Mouse (Mus musculus): Measurements from ENCODE around the gene Dnmt3l. TPM values are rescaled to one million over a fixed set of nuclear protein-coding genes. Genes with fewer than 3 reads are reported as not detected.

Dnmt3l gene
- polyA plus RNA-seq, 2 experiments: 0.08 TPM; not detected in 1

DNA sequence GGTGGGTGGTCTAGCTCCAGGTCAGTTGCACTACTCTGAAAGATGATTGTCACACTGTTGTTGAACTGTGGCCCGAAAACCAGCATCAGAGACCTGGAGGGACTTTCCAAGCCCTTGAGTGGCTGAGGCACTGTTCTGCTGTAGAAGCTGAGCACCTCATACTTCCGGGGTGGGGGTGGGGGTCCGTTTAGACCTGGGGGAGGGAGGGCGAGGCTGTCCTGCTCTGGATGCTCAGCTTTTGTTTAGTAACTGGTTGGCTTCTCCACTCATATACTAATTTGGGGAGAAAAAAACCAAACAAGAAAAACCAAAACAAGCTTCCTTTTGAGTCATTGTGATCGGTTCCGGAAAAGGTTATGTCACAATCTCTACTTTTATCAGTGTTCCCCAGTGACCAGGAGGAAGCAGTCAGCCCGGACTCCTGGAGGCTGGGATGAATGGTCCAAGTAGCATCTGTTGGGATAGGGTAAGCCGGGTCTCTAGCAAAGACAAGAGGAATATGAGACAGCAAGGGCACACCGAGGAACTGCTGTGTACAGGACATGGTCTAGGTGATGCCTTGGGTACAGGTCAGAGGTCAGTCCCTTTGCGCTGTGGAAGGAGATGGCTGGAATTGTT, 44.8 kb downstream of the Dnmt3l start:
- 21% methylated on average over 10 of the region's 10 CpGs for WGBS (ENCODE audit: insufficient replicate concordance)
- Histone ChIP-seq H3K27ac (no peak overlapping the region), H3K4me2 (ENCODE audit: low read depth) (no peak overlapping the region), H3K27me3 (ENCODE audit: control insufficient read depth, insufficient read depth, low read length) (no peaks in the 10 kb centered on the region), H3K36me3 (replicated peaks; ENCODE audit: control insufficient read depth, insufficient read depth, low read depth) (no peaks in the 10 kb centered on the region), H3K9ac (replicated peaks) (no peak overlapping the region), H3K9me3 (ENCODE audit: control insufficient read depth, low read length) (no peaks in the 10 kb centered on the region), H3K4me1 (replicated peaks; ENCODE audit: control insufficient read depth in 2 of 2, insufficient read depth in 2 of 2, low read length in 1 of 2) (no peaks in the 10 kb centered on the region), H3K4me3 (ENCODE audit: insufficient read depth in 1 of 2, low read depth in 2 of 2, low read length in 2 of 2) (no peak overlapping the region)
- ATAC-seq (ENCODE audit: insufficient read depth): 0 out of 2 replicates have a peak, but pooled peaks have one; percentile 5
- no peak for TF ChIP-seq CTCF (IDR thresholded peaks at IDR 0.05; ENCODE audit: low read depth)
- TF ChIP-seq EP300 (IDR thresholded peaks at IDR 0.05; ENCODE audit: low read depth): no peak
- DNase-seq (ENCODE audit: low read depth in 3 of 3, low spot score in 3 of 3): no peak

DNA sequence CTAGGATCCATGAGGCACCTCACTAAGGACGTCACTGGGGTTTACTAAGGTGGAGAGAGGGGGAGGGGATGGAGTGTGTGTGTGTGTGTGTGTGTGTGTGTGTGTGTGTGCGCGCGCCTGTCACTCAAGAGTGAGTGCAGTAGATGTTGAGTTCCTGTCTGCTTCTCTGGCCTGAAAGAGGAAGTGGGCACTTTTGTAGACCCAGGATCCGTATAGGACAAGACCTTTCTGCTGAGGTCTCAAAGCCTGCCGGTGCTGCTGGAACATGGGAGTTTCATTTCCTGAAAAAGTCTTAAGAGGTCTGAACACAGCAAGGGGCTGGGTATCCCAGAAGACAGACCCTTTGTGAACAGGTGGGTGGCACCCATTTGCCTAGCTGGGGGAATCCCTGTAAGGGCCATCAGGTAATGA, 45.4 kb downstream of the Dnmt3l start:
- TF ChIP-seq EP300 (IDR thresholded peaks at IDR 0.05; ENCODE audit: low read depth) (no peak), CTCF (IDR thresholded peaks at IDR 0.05; ENCODE audit: low read depth) (no peak)
- no peaks in the 10 kb centered on the region for H3K27me3 ChIP-seq (ENCODE audit: control insufficient read depth, insufficient read depth, low read length)
- H3K4me3 ChIP-seq (ENCODE audit: insufficient read depth in 1 of 2, low read depth in 2 of 2, low read length in 2 of 2): no peak overlapping the region
- H3K27ac ChIP-seq: no peak overlapping the region
- H3K4me1 ChIP-seq (replicated peaks; ENCODE audit: control insufficient read depth in 2 of 2, insufficient read depth in 2 of 2, low read length in 1 of 2): no peaks in the 10 kb centered on the region
- no peaks in the 10 kb centered on the region for H3K9me3 ChIP-seq (ENCODE audit: control insufficient read depth, low read length)
- DNase-seq (ENCODE audit: low read depth in 3 of 3, low spot score in 3 of 3): no peak
- WGBS (ENCODE audit: insufficient replicate concordance): 11% methylated on average over 6 of the region's 6 CpGs
- H3K4me2 ChIP-seq (ENCODE audit: low read depth): no peak overlapping the region
- ATAC-seq (ENCODE audit: insufficient read depth): 0 out of 2 replicates have a peak, but pooled peaks have one; percentile 5
- no peaks in the 10 kb centered on the region for H3K36me3 ChIP-seq (replicated peaks; ENCODE audit: control insufficient read depth, insufficient read depth, low read depth)
- H3K9ac ChIP-seq (replicated peaks): no peak overlapping the region

DNA sequence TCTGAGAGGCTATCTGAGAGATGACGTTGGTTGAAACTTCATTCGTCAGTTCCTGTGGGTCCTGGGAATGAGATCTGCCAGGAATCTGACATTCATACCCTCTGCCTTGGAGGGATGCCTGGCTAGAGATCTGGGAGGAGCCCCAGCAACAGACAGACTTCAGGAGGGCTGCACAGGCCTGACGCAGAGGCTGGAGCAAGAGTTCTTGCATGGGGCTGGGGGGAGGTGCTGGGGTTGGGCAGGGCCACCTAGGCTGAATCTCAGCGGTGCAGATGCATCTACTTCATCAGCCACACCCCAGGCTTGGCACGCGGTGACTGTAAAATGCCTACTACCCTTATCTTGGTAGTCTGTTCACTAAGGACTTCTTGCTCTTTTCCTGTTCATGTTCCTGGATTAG, 48.5 kb downstream of the Dnmt3l start:
- Histone ChIP-seq H3K4me2 (ENCODE audit: low read depth) (no peak overlapping the region), H3K27ac (no peak overlapping the region), H3K9ac (replicated peaks) (no peak overlapping the region), H3K4me3 (ENCODE audit: insufficient read depth in 1 of 2, low read depth in 2 of 2, low read length in 2 of 2) (no peak overlapping the region), H3K9me3 (ENCODE audit: control insufficient read depth, low read length) (no peaks in the 10 kb centered on the region), H3K4me1 (replicated peaks; ENCODE audit: control insufficient read depth in 2 of 2, insufficient read depth in 2 of 2, low read length in 1 of 2) (no peaks in the 10 kb centered on the region), H3K36me3 (replicated peaks; ENCODE audit: control insufficient read depth, insufficient read depth, low read depth) (no peaks in the 10 kb centered on the region), H3K27me3 (ENCODE audit: control insufficient read depth, insufficient read depth, low read length) (no peaks in the 10 kb centered on the region)
- DNase-seq (ENCODE audit: low read depth in 3 of 3, low spot score in 3 of 3): no peak
- 21% methylated on average over 6 of the region's 6 CpGs for WGBS (ENCODE audit: insufficient replicate concordance)
- TF ChIP-seq EP300 (IDR thresholded peaks at IDR 0.05; ENCODE audit: low read depth) (no peak), CTCF (IDR thresholded peaks at IDR 0.05; ENCODE audit: low read depth) (no peak)
- ATAC-seq (ENCODE audit: insufficient read depth): no peak

DNA sequence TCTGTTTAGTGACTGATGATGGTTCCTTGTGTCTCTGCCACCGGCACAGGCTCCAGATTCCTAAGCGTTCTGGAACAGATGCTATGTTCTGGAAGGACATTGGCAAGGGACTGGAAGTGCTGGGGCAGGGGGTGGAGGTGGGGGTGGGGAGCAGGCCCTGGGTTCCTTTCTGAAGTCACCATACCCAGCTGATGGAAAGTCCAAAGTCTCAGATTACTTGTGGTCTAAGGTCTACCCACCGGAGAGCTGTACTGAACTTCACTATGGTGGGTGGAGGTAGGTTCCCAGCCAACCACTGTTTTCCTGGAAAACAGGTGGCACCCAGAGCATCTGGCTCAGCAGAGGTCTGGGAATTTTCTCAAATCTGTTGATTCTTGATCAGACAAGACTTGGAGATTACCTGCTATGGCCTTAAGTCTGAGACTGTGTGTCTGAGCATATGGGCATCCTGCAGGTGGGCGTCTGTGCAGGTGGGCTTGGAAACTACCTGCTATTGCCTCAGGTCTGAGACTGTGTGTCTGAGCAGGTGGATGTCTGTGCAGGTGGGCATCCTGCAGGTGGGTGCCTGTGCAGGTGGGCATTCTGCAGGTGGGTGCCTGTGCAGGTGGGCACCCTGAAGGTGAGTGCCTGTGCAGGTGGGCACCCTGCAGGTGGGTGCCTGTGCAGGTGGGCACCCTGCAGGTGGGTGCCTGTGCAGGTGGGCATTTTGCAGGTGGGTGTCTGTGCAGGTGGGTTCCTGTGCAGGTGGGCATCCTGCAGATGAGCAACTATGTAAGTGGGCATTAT, 49.2 kb downstream of the Dnmt3l start:
- ATAC-seq (ENCODE audit: insufficient read depth): no peak
- TF ChIP-seq CTCF (IDR thresholded peaks at IDR 0.05; ENCODE audit: low read depth) (no peak), EP300 (IDR thresholded peaks at IDR 0.05; ENCODE audit: low read depth) (no peak)
- Histone ChIP-seq H3K9ac (replicated peaks) (no peak overlapping the region), H3K9me3 (ENCODE audit: control insufficient read depth, low read length) (no peaks in the 10 kb centered on the region), H3K27me3 (ENCODE audit: control insufficient read depth, insufficient read depth, low read length) (no peaks in the 10 kb centered on the region), H3K4me3 (ENCODE audit: insufficient read depth in 1 of 2, low read depth in 2 of 2, low read length in 2 of 2) (no peak overlapping the region), H3K4me2 (ENCODE audit: low read depth) (no peak overlapping the region), H3K4me1 (replicated peaks; ENCODE audit: control insufficient read depth in 2 of 2, insufficient read depth in 2 of 2, low read length in 1 of 2) (no peaks in the 10 kb centered on the region), H3K36me3 (replicated peaks; ENCODE audit: control insufficient read depth, insufficient read depth, low read depth) (no peaks in the 10 kb centered on the region), H3K27ac (no peak overlapping the region)
- WGBS (ENCODE audit: insufficient replicate concordance): 60% methylated on average over 4 of the region's 4 CpGs
- no peak for DNase-seq (ENCODE audit: low read depth in 3 of 3, low spot score in 3 of 3)
